Mouse (Mus musculus): ENCODE data around the gene Skint10.

Skint10 gene

DNA sequence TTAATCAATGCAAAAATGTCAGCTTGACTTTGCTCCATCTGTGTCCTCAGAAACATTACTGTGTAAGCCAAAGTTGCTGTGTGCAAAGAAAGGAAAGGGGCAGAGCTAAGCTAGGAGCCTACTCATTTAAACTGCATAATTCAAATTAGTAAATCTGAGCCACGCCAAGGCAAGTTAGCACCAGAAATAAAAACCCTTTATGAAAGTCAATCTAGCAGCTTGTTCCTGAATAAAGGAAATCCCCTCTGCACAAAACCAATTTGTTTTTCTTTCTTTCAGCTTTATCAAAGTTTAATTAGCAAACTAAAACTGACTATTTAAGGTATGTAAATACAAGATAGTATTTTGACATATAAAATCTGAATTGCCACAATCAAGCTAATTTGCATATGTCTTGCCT is at the start of gene Skint10:
Gene Skint10 (minus strand): TSS at position 101 of the 400 bp plus-strand sequence.
- DNase-seq, result no peak

- peak; percentile 3 for DNase-seq
Measured at GRCm38 (mm10) chr4:112790646-112791045, 16.0 kb upstream of the Skint10 start.
